Mouse (Mus musculus): ENCODE data around the gene Pdpk1. TPM values are rescaled to one million over a fixed set of nuclear protein-coding genes. Genes with fewer than 3 reads are reported as not detected.

Gene Pdpk1
- polyA plus RNA-seq (2017; shearing (Covaris generic)) = 10 to 100 TPM; 34.1 to 47.4 (median 39.7) TPM

- no peak for ATAC-seq
These were observed at the start of gene Pdpk1 for GRCm38 (mm10) chr17:24150824-24151223. Pdpk1 (minus strand) TSS chr17:24150924.

- no peak for ATAC-seq
These were observed 49.0 kb upstream of the Pdpk1 start for GRCm38 (mm10) chr17:24199741-24200140.

- ATAC-seq = no peak
These were observed 48.5 kb upstream of the Pdpk1 start for GRCm38 (mm10) chr17:24199252-24199651.

DNA sequence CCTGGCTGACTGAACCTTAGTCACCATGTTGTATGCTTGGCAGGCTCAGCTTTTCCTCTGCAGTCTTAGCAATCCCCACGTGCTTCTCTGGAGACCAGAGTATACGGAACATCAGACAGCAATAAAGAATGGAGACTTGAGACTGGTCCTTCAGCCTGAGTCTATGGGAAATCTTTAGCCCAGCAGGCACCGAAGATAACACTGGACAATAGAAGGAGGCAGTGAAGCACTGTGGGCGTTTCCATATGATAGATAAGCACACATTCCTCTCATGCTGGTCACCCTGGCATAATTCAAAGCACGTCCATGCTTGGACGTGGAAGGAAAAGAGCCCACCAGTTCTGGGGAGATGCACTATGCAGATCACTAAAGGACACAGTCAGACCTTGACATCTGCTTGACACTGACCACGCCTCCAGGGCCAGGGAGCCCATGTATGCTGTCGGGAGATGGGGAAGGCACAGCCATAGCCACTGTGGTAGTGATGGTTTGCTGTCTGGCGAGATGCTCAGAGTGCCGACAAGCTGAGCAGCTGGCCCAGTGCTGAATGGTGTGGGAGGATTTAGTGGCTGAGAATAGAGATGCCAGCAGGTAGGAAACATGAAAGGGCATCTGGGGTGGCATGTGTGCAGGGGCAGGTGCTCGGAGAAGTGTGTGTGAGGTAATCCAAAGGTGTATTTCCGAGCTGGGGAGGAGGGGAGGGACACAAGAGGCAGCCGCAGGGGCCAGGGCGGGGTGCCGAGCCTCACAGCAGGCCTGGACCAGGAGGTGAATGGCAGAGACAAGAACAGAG, 46.5 kb upstream of the Pdpk1 start:
- no peak for ATAC-seq

DNA sequence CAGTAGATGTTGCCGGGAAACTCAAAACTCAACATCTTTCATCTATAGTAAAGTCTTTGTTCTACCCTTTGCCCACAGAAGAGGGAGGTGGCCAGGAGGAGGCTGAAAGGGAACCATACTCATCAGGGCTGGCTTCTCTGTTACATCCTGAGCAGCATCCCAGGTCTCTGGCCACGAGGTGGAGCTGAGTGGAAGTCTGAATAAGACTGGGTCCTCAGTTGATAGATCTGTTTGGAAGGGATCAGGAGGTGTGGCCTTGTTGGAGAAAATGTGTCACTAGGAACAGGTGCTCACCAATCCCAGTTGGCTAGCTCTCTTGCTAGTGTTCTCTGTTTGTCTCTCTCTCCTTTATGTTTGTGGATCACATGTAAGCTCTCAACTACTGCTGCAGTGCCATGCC, 44.6 kb upstream of the Pdpk1 start:
- ATAC-seq = no peak

DNA sequence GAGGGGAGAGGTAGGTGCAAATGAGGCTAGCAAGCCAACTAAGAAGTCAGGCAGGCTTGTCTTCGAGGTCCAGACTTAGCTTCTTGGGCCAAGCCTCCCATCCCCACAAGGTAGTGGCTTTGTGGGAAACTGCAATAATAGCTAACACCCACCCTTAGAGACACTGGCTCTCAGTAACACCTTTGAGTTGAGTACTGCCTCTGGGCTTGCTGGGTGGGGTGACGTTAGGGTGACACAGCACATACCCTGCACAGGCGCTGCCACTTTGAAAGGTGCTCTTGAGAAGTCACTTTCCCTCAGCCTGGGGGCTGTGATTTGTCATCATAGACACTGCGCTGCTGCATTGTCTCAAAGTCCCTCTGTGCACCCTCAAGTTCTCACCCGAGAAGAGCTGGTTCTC, 43.0 kb upstream of the Pdpk1 start:
- ATAC-seq = no peak

- ATAC-seq = no peak
These were observed 42.5 kb upstream of the Pdpk1 start for GRCm38 (mm10) chr17:24193268-24193667.

- no peak for ATAC-seq
These were observed 42.1 kb upstream of the Pdpk1 start for GRCm38 (mm10) chr17:24192848-24193247.

GRCm38 (mm10) chr17:24191481-24191880, 40.8 kb upstream of the Pdpk1 start:
- ATAC-seq = no peak

- no peak for ATAC-seq
These were observed 40.2 kb upstream of the Pdpk1 start for GRCm38 (mm10) chr17:24190934-24191333.

DNA sequence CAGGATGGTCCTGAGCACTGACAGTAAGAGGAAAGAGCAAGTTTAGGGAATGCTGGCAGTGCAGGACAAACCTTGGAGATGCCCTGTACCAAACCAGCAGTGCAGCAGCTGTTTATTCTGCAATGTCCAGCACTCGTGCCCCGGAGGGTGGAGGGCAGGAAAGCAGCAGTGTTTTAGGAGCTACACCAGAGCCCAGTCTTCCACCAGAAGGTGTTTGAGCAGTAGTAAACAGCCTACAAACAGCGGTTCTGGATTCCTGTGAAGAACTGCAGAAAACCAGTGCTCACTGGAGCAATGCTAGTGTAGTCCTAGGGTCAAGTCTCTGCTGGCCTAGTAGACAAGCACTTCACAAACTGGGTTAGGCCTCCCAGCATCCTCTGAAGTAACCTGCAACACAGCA, 23.5 kb upstream of the Pdpk1 start:
- no peak for ATAC-seq

- ATAC-seq = peak; percentile 23
These were observed 22.7 kb upstream of the Pdpk1 start for GRCm38 (mm10) chr17:24173423-24173822.

DNA sequence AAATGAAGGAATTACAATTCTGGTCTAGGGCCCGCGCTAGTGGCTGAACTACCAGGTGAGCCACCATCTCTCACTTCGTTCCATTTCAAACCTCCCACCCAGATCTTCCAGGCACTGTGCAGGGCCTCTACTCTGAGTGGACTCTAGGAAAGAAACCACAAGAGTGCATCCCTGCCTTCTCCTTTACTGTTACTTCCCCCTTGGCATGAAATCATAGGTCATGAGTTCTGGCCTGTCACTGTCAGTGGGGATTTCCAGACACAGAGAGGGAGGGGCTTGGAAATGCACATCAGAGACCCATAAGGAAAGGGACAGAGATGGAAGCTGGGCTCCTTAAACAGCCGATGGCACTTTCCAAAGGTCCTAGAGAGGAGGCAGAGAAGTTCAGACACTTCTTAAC, 21.0 kb upstream of the Pdpk1 start:
- no peak for ATAC-seq

- ATAC-seq = no peak
These were observed 20.0 kb upstream of the Pdpk1 start for GRCm38 (mm10) chr17:24170729-24171128.

DNA sequence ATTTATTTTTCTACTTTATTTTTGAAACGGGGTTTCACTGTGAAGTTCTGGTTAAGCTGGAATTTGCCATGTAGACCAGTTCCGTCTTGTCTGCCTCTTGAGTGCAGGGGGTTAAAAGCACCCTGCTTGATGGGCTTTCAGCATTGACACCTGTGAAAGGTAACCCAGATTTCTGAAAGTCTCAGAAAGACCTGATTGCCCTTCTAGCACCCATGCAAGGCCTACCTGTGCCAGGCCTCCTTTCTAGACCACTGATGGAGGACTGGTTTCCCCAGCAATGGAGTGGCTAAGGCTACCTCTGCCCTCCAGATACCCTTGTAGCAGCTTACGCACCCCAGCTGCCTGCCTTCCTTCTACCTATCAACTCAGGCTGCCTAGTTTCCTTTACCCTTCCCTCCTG, 19.4 kb upstream of the Pdpk1 start:
- ATAC-seq = no peak

DNA sequence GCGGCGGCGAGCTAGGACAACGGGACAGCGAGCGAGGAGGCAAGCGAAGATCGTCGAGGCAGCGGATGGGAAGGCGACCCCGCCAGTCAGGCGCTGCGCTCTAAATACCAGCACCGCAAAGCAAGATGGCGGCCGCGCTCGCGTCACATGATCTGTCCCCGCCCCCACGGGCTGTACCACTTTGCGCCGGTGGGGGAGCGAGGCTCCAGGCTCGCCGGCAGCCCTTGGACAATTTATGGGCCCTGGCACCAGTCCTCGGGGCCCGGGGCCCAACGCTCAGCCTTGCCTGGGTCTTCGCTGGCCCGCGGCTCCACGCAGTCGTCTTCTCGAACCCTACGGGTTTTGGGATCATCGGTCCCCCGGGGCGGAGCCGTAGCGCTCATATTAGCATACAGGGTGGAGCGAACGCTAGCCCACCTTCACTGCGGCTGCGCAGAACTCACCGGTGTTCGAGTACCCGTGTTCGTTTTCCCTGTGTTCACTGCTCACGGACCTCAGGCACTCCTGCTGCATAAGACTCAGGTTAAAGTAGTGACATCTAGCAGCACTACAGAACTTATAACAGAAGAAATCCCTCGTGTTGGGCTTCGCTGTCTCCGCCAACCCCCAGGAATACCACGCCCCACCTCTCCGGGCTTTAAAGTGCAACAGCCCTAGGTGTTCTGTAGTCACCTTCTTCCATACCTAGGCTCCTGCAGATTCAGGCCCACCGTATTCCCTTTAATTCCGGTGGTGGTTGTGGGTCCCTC, 18.8 kb upstream of the Pdpk1 start, which contains the start of gene Atp6v0c:
Gene Atp6v0c, minus strand, starts transcription at position 386 of the 749 bp plus-strand sequence.
- ATAC-seq = peak; percentile 88

DNA sequence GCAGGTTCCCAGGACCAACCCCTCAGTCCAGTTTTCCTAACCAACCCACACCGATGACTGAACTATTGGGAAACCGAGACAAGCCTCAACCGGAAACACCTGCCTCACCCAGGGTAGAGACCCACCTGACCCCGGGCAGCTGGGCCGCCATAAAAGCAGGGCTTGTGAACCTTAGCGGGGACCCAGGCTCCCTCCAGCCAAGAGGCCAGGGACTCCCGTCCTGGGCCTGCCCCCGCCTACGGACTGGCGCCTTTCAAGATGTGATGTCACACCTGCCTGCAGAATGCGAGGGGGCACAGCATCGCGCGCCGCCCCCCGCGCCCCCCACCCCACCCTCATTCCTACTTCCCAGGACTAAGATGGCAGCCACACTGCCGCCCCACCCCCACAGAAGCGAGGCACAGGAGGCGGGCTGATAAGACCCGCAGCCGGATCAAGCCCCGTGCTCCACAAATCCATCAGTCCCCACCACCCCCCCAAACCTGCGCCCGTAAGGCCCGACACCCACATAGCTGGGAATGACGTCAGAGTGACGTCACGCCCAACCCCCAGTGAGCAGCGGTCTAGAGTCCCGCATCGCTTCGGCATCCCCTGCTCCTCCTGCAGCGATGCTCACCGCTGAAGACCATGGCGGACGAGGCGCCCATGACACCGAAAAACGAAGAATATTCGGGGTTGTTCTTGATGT, 18.0 kb upstream of the Pdpk1 start:
- ATAC-seq = peak; percentile 41

GRCm38 (mm10) chr17:24167891-24168505, 17.3 kb upstream of the Pdpk1 start:
- ATAC-seq = no peak

GRCm38 (mm10) chr17:24167120-24167519, 16.4 kb upstream of the Pdpk1 start:
- ATAC-seq = no peak

GRCm38 (mm10) chr17:24164566-24165259, 14.0 kb upstream of the Pdpk1 start:
- no peak for ATAC-seq

- ATAC-seq = peak; percentile 65
These were observed 12.6 kb upstream of the Pdpk1 start, which contains the start of gene Amdhd2 for GRCm38 (mm10) chr17:24163176-24163962. Amdhd2 (minus strand) TSS chr17:24163766.

All from inflammation-experienced regulatory T-cells, adult 6 months (primary cell).